Mouse (Mus musculus) retina, postnatal 1 day (tissue): ENCODE data around the gene Tbc1d23.

Source experiments
- DNase-seq: peaks from one replicate; pipeline ENCODE4 v3.0.0-alpha.2; 2012

The Tbc1d23 gene

DNA sequence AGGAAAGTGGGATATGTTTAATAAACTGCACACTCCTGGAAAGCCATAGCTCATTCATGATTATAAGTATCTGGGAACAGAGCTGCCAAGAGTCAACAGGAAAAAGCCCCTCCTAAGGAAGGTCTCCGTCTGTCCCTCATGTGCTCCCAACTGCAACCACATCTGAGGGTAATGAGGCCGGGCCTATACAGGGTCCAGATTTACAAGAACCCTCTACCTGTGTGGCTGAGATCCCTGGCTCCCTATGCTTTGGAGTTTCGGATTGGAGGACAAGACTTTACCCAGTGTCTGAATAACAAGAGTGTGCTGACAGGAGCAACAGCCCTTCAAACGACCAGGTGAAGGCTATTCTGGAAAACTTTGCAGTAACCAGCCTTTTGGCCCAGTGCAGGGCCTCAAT, 73.6 kb downstream of the Tbc1d23 start:
- DNase-seq, result no peak

DNA sequence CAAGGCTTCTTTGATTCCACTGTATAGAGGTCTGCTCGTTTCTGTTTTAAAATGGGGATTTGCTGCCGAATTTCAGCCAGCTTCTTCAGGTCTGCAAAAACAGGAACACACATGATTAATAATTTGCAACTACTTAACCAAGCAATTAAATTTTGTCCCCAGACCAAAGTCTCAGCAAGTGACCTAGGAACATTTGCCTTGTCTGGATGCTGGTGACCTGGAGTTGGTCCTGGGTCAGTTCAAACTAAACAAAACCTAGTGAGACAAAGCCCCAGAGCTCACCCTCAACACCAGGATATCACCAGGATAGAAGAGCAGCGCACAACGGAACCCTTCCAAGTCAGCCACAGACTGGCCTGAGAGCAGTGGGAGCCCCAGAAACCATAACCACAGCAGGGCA, 74.2 kb downstream of the Tbc1d23 start:
- no peak for DNase-seq

DNA sequence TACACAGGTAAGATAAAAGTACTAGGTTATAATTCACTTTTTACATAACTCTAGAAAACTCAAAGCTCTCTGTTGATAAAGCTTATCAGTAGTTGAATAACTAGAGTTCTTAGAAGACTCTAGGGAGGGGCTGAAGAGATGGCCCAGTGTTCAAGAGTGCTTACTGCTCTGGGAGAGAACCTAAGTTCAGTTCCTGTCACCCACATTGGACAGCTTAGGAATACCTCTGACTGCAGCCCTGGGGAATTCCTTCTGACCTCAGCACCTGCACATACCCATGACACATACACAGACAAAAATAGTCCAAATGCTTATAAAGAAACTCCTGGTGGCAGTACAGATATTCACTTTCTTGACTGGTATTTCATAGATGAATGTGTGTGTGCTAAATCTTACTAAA, 75.4 kb downstream of the Tbc1d23 start:
- DNase-seq, result no peak

DNA sequence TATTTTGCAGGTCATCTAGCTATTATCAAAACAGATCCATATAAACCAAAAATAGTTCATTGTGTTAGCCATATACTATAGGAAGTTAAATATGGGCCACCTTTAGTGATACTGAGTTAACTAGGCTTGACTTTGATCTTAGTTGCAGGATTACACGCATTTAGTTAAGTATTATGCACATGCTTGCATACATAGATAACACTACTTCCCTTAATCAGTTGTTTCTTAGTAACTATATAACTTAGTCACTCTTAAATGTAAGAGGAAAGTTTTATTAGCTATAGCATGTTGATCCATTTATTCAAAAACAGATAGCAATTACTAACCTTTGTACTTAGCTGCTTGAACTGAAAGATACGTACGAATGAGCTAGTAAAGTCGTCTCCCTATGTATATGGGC, 79.9 kb downstream of the Tbc1d23 start:
- no peak for DNase-seq

DNA sequence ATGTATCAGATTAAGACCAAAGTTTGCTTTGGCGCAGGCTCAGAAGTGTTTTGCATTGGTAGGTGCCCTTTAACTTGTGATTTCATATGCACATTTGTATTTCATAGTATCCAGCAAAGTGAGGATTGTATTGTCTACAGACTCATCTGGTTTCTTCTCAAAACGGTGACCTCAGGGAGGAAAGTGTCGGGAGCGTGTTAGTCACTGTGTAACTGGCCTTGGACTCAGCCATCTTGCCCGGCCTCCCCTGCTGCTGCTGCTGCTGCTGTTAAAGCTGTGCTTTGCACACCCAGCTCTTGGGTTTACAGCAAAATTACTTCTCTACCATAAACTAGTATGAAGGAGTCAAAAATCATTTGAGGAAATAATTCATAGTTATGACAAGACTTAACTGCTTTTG, 86.6 kb downstream of the Tbc1d23 start:
- DNase-seq, result no peak

DNA sequence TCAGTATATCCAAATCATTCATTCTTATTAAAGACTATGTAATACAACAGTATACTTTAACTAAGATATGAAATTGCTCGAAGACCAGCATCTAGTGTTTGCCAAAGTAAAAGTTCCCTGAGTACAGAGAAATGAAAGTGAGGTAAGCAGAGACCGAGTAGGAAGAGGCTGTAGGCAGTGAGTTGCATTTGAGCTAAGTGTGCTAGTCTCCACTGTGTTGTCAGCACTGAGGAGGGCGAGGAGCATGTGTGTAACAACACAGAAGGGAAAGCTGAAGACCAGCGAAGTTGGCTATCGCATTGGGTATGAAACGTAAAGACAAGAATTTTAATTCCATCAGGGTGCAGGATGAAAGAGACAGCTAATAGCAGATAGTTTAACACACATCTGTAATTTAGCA, 97.7 kb downstream of the Tbc1d23 start:
- DNase-seq, result no peak

DNA sequence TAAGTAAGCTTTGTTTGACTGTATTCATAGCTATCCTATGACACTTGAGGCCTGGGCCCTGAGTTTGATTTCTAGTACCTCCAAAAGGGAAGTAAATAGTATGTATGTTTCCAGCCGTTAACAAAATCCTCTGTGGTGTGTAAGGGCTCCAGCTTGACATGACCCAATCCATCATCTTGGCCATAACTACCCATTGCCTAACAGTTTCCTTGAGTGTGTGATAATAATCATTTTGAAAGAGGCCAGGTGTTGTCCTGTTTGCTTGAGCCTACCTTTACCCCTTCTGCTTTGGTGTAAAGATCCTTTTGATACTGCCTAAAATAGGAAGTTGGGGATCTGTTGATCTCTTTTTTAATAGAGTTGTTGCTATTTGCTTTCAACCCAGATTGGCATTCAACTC, 99.0 kb downstream of the Tbc1d23 start:
- DNase-seq, result no peak

DNA sequence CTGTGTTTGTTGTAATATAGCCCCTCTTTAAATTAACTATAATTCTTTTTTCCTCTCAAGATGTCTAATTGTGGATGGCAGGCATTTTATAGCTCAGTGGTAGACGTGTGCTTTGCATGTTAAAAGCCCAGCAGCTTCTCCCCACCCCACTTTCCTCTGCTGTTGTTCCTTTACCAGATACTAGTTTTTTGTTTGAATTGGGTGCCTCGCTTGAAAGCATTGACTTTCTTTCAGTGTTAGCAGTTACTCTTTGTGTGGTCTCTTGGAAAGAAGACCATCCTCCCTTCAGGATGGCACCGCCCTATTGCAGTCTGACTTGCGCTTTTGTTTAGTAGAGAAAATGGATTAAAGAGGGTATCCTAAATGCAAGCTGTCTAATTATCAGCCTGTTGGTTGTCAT, 99.8 kb downstream of the Tbc1d23 start:
- DNase-seq, result no peak

DNA sequence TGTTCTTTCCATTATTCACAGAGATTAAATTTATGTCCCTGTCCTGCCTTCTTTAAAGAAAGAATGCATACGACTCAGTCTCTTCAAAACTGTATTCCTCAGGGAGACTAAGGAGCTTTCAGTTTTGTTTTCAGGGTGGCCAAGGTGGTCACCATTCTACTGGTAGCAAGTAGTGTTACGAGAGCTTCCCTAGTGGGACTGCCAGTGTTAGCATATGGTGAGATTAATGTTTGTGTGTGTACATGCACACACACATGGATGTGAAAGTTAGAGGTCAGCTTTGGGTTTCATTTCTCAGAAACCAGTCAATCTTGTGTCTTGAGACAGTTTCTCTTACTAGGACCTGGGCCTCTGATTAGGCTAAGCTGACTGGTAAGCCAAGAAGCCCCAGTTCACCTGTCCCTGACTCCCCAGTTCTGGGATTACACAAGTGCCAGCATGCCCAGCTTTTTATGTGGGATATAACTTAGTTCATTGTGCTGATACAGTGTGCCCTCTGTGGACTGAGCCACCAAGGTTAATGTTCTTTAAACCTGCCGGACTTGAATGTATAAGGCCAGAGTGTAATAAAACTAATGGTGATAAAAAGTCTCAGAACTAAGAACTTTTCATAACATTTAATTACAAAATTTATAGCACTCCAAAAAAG, 100.4 kb downstream of the Tbc1d23 start:
- no peak for DNase-seq

DNA sequence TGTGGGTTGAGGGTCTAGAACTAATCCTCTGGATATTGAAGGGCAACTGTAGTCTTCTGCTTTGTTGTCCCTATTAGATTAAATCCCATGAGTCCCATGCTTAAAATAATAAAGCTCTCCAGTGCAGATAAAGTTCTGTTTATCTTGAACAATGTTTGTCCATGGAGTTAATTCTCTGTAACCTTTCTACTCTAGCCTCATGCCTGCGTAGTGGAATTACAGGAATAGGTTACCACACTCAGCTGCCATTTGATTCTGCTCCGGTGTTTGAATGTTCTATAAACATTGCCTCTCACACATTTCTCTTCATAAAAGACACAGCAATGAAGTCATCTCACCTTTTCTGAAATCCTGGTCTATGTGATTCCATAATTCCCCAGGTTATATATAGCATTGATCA, 103.5 kb downstream of the Tbc1d23 start:
- no peak for DNase-seq

DNA sequence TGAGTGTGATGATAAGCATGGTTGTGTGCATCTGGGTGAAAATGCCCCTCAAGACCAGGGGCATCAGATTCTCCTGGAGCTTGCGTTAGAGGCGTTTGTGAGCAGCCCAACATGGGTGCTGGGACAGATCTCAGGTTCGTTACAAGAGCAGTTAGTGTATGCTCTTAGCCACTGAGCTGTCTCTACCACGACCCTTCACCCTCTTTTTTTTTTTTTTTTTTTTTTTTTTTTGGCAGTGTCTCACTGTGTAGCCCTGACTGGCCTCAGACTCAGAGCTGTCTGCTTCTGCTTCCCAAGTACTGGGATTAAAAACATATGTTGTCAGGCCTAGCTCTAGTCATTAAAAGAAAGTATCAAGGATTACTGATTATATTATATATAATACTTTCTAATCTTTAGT, 105.0 kb downstream of the Tbc1d23 start:
- no peak for DNase-seq

DNA sequence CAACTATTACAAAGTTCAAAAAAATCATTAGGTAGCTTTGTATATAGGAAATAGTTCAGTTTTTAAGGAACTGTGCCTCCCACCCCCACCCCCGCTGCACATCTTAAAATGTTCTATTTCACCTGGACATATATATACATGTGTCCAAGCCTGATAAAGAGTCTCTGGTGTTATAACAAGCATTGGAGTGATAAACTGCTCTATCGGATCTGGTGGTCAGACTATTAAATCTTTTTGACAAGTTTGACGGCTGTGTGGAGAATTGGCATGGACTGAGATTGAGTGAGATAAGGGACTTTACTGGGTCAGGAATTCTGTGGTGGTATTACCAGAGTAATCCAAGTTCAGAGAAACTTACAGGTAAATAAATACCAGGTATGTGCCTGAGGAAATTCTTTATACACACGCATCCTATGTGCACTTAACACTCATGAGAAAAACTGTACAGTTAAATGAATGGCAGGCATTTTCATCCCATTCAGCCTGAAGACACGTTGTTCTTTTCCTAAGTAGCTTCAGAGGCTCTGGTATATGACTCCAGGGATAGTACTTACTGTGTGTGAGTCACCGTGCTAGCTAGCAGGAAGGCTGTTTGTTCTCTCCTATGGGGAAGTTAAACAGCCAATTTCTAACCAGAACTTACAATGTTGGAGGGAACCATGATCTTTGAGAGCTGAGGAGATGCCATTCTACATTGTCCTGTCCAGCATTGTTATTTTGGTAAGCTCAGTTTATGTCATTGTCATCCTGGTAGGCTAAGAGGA, 108.4 kb downstream of the Tbc1d23 start:
- no peak for DNase-seq

DNA sequence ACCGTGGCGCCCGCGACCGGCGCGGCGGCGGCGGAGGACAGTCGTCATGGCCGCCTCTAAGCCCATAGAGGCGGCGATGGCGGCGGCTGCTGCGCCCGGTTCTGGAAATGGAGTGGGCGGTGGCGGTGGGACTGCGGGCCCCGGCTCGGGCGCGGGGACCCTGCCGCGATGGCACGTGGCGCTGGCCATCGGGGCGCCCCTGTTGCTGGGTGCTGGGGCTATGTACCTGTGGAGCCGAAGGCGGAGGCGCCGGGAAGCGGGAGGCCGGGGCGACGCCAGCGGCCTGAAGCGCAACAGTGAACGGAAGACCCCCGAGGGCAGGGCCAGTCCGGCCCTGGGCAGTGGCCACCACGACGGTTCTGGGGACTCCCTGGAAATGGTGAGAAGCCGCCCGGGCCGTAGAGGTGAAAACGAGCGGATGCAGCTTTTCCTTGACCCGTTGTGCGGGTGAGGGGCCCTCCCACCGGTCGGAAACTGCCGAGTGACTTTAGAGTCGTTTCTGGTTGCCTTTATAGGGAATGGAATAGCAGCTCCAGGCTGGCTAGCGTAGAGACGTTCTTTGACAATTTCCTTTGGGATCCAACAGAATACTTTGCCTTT, 109.4 kb downstream of the Tbc1d23 start:
- DNase-seq, result no peak

DNA sequence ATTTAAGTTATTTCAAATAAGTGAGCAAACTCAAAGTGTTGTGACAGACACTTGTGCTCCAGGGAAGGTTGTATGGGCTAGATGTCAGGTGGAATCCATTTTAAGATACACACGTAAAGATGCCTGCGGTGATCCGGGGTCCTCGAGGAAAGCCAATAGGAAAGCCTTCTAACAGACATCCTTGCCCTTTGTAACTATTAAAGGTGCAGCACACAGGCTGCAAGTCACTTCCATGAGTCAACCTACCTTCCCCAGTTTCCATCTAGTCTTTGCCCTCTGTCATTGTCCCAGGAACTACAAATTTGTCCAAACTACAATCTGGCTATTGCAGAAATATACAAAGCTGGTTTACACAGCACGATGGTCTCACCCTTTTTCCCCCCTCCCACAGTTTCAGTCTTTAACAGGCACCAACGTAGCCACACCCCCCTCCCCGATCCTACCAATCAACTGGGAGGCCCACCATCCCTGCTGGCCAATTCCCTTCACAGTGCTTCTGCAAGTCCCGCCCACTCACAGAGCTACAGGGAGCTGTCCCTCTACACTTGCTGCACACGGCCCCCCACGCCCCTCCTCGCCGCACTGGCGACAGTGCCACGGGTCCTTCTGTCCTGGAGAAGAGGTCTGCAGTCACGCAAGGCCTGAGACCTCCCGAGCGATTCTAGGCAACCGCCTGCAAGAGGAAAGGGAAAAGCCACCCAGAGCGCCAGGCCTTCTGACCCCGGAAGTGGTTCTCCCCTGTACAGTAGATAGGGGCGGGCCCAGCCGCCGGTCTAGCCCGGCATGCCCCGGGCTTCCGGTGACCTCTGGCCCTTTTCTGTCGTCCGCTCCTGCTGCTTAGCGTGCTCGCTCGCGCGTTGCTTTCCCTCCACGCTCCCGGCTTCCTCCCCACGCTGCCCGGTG, 110.1 kb downstream of the Tbc1d23 start, which contains the start of gene Tomm70a:
Gene Tomm70a (plus strand): TSS at position 791 of the 903 bp plus-strand sequence.
- peak; percentile 98 for DNase-seq
